Mouse (Mus musculus): ENCODE data around the gene Aanat.

DNA sequence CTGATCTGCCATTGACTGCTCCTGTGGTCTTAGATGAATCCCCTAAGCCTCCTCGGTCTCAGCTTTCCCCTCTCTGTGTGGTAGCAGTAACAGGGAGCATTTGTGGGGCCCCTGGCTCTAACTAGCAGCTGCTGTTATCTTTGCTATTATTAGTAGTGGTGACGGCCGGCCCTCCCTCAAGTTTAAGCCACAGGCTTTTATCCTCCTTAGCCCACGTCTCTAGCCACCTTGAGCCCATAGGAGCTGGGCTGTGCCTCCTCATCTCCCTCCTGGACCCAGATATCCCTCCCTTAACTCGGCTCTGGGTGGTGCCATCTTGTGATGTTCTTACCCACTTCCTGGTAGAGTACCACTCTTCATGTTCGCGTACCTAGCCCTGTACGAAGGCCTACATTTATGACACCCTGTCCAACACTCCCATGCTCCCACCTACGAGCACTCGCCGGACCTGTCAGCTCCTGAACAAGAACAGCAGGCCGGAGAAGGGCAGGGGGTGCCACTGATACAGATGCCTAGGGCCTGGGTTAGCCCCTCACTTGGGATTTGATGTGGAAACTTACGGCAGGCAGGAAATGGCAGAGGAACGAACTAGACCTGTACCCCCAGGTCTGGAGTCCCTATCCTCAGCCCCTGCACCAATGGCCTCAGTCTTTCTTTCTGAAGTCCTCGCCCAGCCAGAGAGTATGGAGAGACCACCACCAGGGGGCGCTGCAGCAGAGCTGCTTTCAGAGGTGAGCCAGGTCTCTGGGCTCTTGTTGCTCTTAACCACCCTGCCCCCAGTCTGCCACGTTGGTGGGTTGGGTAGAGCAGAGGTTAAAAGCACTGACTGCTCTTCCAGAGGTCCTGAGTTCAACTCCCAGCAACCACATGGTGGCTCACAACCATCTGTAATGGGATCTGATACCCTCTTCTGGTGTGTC is 39.1 kb downstream of the Aanat start:
- TF ChIP-seq POLR2A (IDR thresholded peaks at IDR 0.05; ENCODE audit: control insufficient read depth, low read depth, low read length) (no peak), CTCF (IDR thresholded peaks at IDR 0.05; ENCODE audit: control insufficient read depth, insufficient read depth, insufficient replicate concordance, low read depth, low read length) (peak; percentile 87)

Measured in testis, adult 2 months (tissue).